Mouse (Mus musculus) kidney, embryonic 14.5 days (tissue): ENCODE data around the gene Ola1. TPM values are rescaled to one million over a fixed set of nuclear protein-coding genes. Genes with fewer than 3 reads are reported as not detected.

Experiments
- ATAC-seq: fragments of 200-750 bp; cut with Nextera tagmentation; 2 replicates; pipeline ENCODE4 v1.8.0; 2017; ENCODE audit warnings: moderate number of reproducible peaks, mild to moderate bottlenecking, moderate TSS enrichment, moderate library complexity; ENCODE audit not compliant: low FRiP score, low TSS enrichment
- H3K27ac ChIP-seq: fragments of 300-500 bp; sonication (generic); 2 replicates; pipeline ENCODE4 v1.5.1; 2014; ENCODE audit warnings: low read depth, mild to moderate bottlenecking, low read length, moderate library complexity, mixed read lengths
- H3K27me3 ChIP-seq: fragments of 300-500 bp; sonication (generic); 2 replicates; pipeline ENCODE4 v1.6.1; 2014; ENCODE audit warnings: mild to moderate bottlenecking, low read length; ENCODE audit not compliant: control insufficient read depth, insufficient read depth
- H3K36me3 ChIP-seq: fragments of 300-500 bp; sonication (generic); 2 replicates; pipeline ENCODE4 v1.6.1; 2014; ENCODE audit warnings: low read length, mixed read lengths; ENCODE audit not compliant: control insufficient read depth, insufficient read depth
- H3K4me1 ChIP-seq: fragments of 300-500 bp; sonication (generic); 2 replicates; pipeline ENCODE4 v1.6.1; 2014; ENCODE audit warnings: low read length, mixed read lengths; ENCODE audit not compliant: control insufficient read depth, insufficient read depth
- H3K4me2 ChIP-seq: fragments of 300-500 bp; sonication (generic); replicated peaks from 2 replicates; pipeline ENCODE4 v1.6.1; 2014; ENCODE audit warnings: low read depth, mild to moderate bottlenecking, low read length
- H3K4me3 ChIP-seq: fragments of 300-500 bp; sonication (generic); 2 replicates; pipeline ENCODE4 v1.5.1; 2014; ENCODE audit warnings: mild to moderate bottlenecking, low read length
- H3K9ac ChIP-seq: fragments of 300-500 bp; sonication (generic); 2 replicates; pipeline ENCODE4 v1.6.1; 2014; ENCODE audit warnings: low read depth, mild to moderate bottlenecking, low read length, moderate library complexity
- H3K9me3 ChIP-seq: fragments of 300-500 bp; sonication (generic); 2 replicates; pipeline ENCODE4 v1.6.1; 2016; ENCODE audit warnings: low read length; ENCODE audit not compliant: control insufficient read depth
- WGBS: fragments of 180-500 bp; shearing (Covaris S2); extraction: QIAGEN DNeasy Blood & Tissue Kit; methylation state at CpG from one replicate; pipeline ENCODE4 v1.1.7; 2014; 5-methylcytosine and 5-hydroxymethylcytosine counted together
- polyA plus RNA-seq: library from polyadenylated mRNA; unstranded; fragments of >200 nt; fragmentation: Nextera tagmentation; extraction: Ambion mirVana; gene quantifications from 2 replicates; pipeline ENCODE4 v1.2.1, GENCODE M21; 2014

Gene Ola1
- polyA plus RNA-seq, 1 experiment from 2014 or later = 96.6 TPM

DNA sequence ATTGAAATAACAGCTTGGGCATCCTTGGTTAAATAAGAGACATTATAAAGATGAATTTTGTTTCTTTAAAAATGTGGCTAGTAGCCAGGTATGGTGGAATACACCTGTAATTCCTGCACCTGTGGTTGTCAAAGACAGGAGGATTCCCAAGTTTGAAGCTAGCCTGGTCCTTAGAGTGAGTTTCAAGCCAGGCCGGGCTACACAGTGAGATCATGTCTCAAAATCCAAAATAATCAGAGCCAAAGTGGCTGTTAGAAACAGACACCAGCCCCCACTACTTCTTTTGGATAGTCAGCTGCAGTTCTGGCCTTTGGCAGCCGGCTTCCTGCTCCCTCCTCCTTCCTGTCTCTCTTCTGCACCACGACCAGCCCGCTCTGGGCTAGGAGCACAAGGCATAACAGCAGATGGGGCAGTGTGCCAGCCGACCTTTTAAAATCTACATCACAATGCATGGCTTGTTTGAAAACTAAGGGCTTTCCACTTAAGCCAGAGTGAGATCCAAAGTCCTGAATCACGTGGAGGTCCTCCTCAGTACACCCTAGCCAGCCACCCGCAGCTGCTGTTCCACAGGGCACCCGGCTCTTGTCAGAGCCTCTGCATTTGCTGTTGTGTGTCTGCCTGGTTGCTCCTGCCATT, 132.9 kb downstream of the Ola1 start:
- 29% methylated on average over 8 of the region's 8 CpGs for WGBS
- Histone ChIP-seq H3K4me3 (no peak overlapping the region), H3K4me2 (no peak overlapping the region), H3K9ac (no peak overlapping the region), H3K27ac (no peak overlapping the region), H3K36me3 (no peaks in the 10 kb centered on the region), H3K27me3 (no peaks in the 10 kb centered on the region), H3K4me1 (0 out of 2 replicates have a peak, but pooled peaks cover 5% of the 10 kb centered on the region), H3K9me3 (no peaks in the 10 kb centered on the region)
- no peak for ATAC-seq

DNA sequence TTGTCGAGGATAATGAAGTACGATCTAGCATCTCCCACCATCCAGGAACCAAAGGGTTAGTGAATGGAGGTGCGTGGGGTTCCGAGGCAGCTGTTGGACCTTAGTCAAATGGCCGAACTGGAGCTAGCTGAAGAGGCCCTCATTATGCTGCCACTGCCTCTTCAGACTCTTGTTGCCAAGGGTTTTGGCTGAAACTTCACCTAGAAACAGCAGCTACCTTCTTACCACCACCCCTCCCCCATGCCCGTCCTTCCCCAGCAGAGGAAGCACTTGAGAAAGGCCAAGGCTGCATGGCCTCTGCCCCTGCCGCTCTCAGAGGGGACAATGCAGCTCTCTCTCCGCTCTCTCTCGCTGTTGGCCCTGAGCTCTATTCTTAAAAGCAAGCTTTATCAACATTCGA, 136.2 kb downstream of the Ola1 start:
- no peaks in the 10 kb centered on the region for H3K36me3 ChIP-seq
- H3K27me3 ChIP-seq = no peaks in the 10 kb centered on the region
- no peaks in the 10 kb centered on the region for H3K9me3 ChIP-seq
- H3K4me1 ChIP-seq = no peaks in the 10 kb centered on the region
- no peak overlapping the region for H3K4me2 ChIP-seq
- H3K4me3 ChIP-seq = no peak overlapping the region
- H3K27ac ChIP-seq = no peak overlapping the region
- WGBS = 88% methylated on average over 10 of the region's 10 CpGs
- no peak overlapping the region for H3K9ac ChIP-seq
- no peak for ATAC-seq

DNA sequence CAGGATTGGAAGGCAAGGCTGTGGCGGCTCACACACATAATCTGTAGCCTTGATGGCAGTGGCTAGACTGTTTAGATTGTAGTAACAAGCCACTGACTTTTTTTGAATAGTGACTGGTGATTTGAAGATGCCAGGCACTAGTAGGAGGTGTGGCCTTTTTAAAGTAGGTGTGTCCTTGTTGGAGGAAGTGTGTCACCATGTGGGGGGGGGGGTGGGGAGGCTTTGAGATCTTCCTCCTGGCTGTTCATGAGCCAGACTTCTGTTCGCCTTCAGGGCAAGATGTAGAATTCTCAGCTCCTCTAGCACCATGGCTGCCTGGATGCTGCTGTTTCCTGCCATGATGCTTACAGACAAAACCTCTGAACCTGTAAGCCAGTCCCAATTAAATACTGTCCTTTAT, 136.9 kb downstream of the Ola1 start:
- no peak for ATAC-seq
- H3K4me1 ChIP-seq = no peaks in the 10 kb centered on the region
- no peaks in the 10 kb centered on the region for H3K9me3 ChIP-seq
- no peak overlapping the region for H3K4me3 ChIP-seq
- H3K27ac ChIP-seq = no peak overlapping the region
- WGBS = 79% methylated on average over 2 of the region's 2 CpGs
- no peaks in the 10 kb centered on the region for H3K27me3 ChIP-seq
- H3K9ac ChIP-seq = no peak overlapping the region
- no peaks in the 10 kb centered on the region for H3K36me3 ChIP-seq
- H3K4me2 ChIP-seq = no peak overlapping the region

DNA sequence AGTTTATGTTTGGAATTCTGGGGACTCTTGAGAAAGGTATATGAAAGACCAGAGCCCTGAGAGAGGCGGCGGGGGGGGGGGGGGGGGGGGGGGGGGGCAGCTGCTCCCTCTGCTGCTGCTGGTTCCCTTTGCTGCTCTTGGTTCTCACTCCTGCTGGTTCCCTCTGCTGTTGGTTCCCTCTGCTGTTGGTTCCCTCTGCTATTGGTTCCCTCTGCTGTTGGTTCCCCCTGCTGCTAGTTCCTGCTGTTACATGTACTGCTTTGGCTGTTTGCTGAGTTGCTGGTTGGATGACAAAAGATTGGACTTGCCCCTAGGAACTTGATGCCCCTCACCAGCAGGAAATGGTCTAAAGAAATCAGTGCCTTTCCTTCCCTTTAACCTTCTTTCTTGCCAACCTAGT, 138.6 kb downstream of the Ola1 start:
- no peak overlapping the region for H3K9ac ChIP-seq
- no peak overlapping the region for H3K27ac ChIP-seq
- peaks cover 3% of the 10 kb centered on the region; the same call in 1 of the 2 replicates for H3K9me3 ChIP-seq
- H3K4me3 ChIP-seq = no peak overlapping the region
- H3K27me3 ChIP-seq = no peaks in the 10 kb centered on the region
- no peak overlapping the region for H3K4me2 ChIP-seq
- H3K4me1 ChIP-seq = no peaks in the 10 kb centered on the region
- WGBS = no CpG with 5 or more reads among the region's 2 CpGs
- ATAC-seq = no peak
- H3K36me3 ChIP-seq = no peaks in the 10 kb centered on the region

DNA sequence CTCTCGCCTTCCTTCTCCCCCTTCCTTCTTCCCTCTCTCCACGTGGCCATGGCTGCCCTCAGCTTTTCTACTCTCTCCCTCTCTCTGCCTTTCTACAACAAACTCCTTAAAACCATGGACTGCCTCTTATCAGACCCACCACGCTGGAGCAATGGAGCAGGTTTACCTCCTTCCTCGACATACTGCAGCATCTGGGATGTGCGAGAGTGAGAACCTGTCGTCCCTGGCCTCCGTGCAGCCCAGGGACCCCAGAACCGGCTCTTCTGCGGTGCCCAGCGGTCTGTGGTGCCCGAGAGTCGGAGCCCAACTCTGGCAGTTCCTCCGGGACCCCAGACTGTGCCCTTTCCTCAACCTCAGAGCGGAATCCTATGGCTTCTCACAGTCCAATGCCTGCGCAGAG, 139.4 kb downstream of the Ola1 start:
- peaks cover 3% of the 10 kb centered on the region; the same call in 1 of the 2 replicates for H3K9me3 ChIP-seq
- no peaks in the 10 kb centered on the region for H3K36me3 ChIP-seq
- H3K27me3 ChIP-seq = no peaks in the 10 kb centered on the region
- no peak overlapping the region for H3K9ac ChIP-seq
- no peak for ATAC-seq
- 79% methylated on average over 15 of the region's 15 CpGs for WGBS
- H3K4me3 ChIP-seq = no peak overlapping the region
- no peaks in the 10 kb centered on the region for H3K4me1 ChIP-seq
- no peak overlapping the region for H3K27ac ChIP-seq
- no peak overlapping the region for H3K4me2 ChIP-seq

DNA sequence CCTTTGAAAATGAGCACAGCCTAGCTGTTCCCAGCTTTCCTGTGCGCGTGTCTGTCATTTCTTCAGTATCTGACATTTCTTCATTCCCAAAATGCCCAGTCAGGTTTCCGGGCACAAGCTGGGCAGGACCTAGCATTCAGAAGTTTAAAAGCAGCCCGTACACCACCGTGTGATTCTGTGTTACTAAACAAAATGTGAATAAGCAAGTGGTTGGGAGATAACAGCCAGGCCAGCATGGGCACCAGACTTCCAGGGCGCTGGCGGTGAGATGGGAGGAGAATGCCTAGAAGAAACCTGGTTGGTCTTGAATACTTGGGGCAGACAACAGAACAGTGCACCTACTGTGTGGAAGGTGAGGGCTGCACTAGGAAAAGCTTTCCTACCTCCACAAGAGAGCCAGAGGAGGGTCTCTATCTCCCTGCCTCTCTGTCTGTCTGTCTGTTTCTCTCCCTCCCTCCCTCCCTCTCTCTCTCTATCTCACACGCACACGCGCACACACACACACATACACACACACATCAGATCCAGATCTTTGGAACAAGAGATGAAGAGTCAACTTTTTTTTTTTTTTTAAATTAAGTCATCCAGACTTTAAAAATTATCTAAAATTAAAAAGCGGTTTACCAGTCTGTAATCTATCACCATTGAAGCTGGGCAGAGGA, 144.8 kb downstream of the Ola1 start:
- Histone ChIP-seq H3K4me3 (no peak overlapping the region), H3K27me3 (no peaks in the 10 kb centered on the region), H3K9me3 (peaks cover 3% of the 10 kb centered on the region; the same call in 1 of the 2 replicates), H3K4me2 (no peak overlapping the region), H3K9ac (no peak overlapping the region), H3K4me1 (no peaks in the 10 kb centered on the region), H3K36me3 (no peaks in the 10 kb centered on the region), H3K27ac (no peak overlapping the region)
- no peak for ATAC-seq
- 94% methylated on average over 11 of the region's 11 CpGs for WGBS

DNA sequence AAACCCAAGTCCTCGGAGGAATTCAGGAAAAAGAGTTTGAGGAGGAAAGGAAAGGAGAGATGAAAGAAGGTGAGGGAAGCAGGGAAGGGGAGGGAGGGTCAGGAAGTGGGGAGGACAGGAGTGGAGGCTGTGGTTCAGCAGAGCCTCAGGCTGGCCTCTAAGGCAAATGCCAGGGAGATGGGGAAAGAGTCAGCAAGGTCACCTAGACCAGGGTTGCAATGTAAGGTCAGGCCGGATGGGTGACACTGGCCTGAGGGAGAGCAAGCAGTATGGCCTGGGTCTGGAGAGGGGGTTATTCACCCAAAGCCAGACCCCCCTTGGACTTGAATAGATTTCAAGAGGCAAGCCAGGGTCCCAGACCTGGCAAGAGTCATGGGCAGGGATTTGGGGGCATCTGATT, 147.5 kb downstream of the Ola1 start:
- H3K9me3 ChIP-seq = peaks cover under 1% of the 10 kb centered on the region; the same call in 1 of the 2 replicates
- ATAC-seq = no peak
- H3K9ac ChIP-seq = no peak overlapping the region
- H3K27me3 ChIP-seq = no peaks in the 10 kb centered on the region
- peaks cover 6% of the 10 kb centered on the region; the same call in 1 of the 2 replicates for H3K4me1 ChIP-seq
- H3K4me3 ChIP-seq = no peak overlapping the region
- WGBS = 60% methylated on average over 2 of the region's 2 CpGs
- no peak overlapping the region for H3K4me2 ChIP-seq
- H3K36me3 ChIP-seq = no peaks in the 10 kb centered on the region
- no peak overlapping the region for H3K27ac ChIP-seq

DNA sequence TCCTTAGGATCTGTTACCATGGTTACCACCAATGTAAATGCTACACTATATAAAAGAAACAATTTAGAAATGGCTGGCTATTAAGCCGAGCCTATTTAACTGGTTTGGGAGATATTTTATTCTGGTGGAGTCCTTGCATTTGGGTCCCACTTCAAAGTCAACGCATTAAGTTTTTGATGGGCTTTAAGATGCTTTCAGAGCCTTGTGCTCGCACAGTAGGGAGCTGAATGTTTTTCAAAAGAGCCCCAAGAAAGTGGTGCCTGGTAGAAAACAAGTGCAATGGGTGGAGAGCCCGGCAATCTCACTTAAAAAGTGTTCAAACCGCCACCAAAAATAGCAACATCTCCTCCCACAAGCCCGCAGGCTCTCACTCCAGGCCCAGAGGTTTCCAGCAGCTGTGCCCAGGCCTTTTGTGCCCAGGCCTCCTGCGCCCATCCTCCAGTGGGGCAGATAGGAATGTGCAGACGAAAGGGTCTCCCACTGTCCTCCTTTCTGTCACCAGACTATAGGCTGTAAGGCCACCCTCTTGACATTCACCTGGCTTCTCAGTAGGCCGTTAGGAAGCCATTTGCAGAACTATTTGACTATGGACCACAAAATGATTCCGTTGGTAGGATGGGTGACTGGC, 148.2 kb downstream of the Ola1 start:
- no peak for ATAC-seq
- Histone ChIP-seq H3K36me3 (no peaks in the 10 kb centered on the region), H3K27ac (no peak overlapping the region), H3K9me3 (no peaks in the 10 kb centered on the region), H3K27me3 (no peaks in the 10 kb centered on the region), H3K9ac (no peak overlapping the region), H3K4me3 (no peak overlapping the region), H3K4me2 (no peak overlapping the region), H3K4me1 (peaks cover 6% of the 10 kb centered on the region; the same call in 1 of the 2 replicates)
- whole genome bisulfite sequencing = 68% methylated on average over 10 of the region's 10 CpGs

DNA sequence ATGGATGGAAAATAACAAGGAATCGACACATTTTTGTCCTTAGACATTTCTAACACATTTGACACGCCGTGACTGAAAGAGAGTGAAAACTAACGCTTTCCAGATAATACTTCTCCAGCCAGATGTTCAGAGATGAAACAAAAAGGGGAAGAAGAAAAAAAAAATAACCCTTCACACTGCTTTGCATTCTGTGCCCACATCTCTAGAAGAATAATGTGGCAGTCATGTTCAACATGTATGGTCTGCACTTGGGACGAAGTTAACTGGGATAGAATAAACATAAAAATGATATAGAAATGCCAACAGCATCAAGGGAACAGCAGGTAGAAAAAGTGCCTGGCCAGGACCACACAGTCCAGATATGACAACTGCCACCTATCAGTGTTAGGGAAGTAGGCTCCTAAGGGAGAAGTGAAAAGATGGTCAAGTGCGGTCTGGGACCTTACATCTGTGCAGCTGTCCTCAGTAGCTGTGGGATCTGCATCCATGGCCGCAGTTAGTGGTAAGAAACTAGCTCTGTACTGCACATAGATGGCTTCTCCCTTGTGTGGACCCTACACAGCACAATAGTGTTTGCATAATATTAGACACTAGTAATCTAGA, 149.4 kb downstream of the Ola1 start:
- H3K4me1 ChIP-seq = peaks cover 6% of the 10 kb centered on the region; the same call in 1 of the 2 replicates
- H3K36me3 ChIP-seq = no peaks in the 10 kb centered on the region
- no peaks in the 10 kb centered on the region for H3K27me3 ChIP-seq
- no peak for ATAC-seq
- no peak overlapping the region for H3K9ac ChIP-seq
- WGBS = 96% methylated on average over 7 of the region's 7 CpGs
- H3K9me3 ChIP-seq = no peaks in the 10 kb centered on the region
- H3K27ac ChIP-seq = no peak overlapping the region
- H3K4me2 ChIP-seq = no peak overlapping the region
- H3K4me3 ChIP-seq = no peak overlapping the region
